Mouse (Mus musculus): ENCODE results near the gene Rbm47.
"Not testable (repeated sequence)": the region's sequence is repeated elsewhere in the genome, so short reads cannot be mapped to it uniquely, and the experiment has no call there.

Rbm47 gene

DNA sequence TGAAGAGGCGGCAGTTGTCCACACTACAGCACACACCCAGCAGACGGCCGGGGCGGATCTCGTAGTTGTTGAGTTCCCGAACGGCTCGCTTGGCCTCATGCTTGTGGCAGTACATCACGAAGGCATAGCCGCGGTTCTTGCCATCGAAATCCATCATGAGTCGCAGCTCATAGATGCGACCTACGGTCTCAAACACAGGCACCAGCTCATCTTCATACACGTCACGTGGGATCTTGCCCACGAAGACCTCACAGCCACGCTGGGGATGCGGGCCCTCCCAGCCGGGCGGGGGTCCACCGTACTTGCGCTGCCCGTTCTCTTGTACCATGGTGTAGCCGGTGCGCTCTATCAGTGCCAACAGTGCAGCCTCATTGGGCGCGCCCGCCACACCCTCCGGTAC, 146.1 kb downstream of the Rbm47 start:
- no peak for DNase-seq (ENCODE audit: low spot score in 2 of 2)

DNA sequence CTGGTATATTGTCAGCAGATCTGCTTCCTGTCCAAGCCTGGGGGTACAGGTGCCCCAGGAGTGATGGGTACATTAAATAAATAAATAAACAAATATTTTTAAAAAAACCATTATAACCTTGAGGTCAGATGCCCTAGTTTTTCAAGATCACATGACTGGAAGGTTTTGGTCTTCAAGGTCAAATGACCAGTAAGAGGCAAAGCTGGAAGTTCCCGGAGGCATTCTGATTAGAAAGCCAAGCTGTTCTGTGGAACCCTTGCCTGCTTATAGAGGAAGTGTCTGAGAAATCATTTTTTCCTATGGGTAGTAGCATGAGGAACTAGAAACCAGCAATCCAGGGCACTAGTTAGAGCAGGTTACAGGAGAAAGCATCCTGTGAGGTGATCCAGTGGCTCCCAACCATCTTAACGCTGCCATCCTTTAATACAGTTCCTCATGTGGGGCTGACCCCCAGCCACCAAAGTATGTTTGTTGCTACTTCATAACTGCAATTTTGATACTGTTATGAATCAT, 157.4 kb downstream of the Rbm47 start:
- DNase-seq (ENCODE audit: low spot score in 2 of 2), result no peak

DNA sequence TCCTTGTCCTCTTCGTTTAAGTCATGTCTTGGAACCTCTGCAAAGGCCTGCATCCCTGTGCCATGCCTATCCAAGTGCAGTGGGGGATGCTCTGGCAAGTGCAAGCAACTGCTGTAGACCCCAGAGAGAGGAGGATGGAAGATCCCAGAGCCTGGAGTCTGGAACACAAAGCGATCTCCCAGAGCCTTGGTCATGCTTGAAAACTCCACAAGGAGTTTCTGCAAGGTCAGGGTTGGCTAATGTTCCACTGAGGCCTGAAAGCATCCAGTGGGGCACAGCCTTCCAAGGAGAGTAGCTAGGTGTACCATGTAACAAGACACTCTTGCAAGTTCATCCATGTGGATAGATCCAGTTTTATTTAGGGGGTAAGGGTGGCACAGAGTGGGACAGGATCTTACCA, 158.5 kb downstream of the Rbm47 start:
- DNase-seq (ENCODE audit: low spot score in 2 of 2), result no peak

DNA sequence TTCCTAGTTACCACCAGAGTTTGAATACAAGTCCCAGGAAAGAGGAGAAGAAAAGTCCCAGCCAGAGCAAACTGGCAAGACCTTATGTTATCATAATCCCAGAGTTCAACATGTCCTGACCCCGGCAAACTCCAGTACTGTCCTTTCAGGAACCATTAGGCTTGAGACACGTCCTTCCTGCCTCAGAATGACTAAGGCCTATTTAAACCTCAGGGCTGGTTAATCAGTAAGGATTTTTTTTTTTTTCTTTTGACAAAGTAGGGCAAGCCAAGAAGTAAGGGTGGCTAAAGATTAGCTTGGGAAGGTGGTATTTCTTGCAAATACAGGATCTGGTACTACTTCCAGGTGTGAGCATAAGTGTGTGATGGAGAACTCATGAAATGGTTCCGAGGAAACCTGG, 158.9 kb downstream of the Rbm47 start:
- no peak for DNase-seq (ENCODE audit: low spot score in 2 of 2)

DNA sequence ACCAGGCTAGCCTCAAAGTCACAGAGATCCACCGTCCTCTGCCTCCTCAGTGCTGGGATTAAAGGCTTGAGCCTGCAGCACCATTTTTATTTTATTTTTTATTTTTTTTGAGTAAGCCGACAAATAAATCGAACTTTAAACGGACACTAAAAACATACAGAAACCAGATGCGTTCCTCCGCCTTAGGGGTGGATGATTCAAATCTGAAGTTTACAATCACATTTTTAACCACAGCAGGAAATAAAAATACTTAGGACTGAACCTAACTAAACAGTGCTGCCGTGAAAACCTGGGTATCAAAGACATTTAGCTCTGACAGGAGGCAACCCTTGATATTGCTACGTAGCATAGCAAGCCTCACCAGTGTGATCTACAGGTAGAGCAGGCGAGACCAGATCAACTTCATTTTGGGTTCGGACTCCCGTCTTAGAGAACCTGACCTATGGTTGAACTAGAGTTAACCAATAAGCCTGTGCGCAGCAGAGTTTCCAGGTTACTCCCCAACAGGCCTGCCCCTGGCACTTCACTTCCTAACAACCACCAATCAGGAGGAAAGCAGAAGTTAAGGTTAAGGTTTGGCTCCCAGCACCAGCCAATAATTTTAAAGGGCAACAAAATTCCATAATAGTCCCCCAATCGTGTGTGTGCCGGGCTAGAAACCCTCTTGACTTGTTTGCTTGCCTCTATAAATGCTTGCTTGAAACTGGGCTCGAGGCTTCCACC, 164.5 kb downstream of the Rbm47 start:
- DNase-seq (ENCODE audit: low spot score in 2 of 2), result no peak

DNA sequence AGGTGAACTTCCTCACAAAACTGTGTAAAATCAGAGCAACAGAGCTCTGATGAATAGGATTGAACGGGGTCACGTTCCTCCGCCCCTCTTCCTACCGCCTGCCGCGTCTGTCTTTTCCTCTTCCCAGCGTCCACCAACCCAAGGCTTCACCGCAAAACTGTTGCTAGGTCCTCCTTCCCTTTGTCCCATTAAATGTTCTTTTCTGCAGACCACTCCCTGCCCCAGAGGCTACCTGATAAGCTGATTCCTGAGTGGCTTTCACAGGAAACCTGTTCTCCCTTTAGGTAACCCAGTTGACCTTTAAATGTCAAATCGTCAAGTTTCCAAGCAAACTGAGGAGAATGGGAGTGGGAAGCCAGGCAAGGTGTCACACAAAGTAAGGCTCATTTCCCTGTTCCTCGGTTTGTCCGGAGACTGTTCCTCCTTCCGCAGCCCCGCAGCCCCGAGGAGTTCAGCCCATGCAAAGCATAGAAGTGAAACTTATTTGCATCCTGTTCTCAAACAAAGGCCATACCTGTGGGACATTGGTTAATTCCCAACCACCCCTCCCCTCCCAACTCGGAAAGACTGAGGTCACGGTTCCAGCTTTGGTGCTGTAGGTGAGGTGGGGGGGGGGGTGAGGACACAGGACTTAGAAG, 167.8 kb downstream of the Rbm47 start:
- no peak for DNase-seq (ENCODE audit: low spot score in 2 of 2)

DNA sequence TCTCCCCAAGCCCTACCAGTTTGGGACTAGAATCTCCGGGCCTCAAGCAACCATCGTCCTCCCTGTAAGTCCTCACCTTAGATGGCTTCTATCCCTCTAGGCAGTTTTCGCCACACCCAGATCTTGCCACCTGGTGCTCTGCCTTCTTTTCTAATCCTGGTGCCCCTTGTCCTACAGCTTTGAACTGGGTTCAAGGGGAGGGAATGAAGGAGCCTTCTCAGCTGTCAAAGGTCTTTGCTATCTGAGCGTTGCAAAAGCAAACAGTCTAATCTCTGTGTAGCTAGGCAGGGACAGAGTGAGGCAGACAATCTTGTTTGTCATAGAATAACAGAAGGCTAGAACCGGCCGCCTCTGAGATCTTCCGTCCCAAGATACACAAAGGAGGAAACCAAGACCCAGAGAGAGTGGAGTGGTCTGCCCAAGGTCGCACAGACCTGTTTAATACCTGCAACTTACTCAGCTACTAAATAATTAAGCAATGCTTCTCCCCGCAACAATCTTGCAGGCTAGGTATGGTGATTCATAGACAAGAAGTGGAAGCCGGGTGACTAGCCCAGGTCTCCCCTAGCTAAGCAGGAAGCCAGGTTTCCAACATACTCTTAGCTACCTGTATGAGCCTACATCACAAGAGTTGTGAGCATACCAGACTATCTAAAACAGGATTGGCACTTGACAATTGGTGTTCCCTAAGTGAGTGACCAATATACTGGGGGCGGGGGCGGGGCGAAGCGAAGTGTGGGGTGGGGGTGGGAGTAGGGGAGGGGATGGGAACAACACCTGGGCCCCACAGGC, 168.6 kb downstream of the Rbm47 start, which contains the start of gene 9130230L23Rik:
Gene 9130230L23Rik (minus strand): TSS at position 152 of the 792 bp plus-strand sequence.
- DNase-seq (ENCODE audit: low spot score in 2 of 2), result no peak

DNA sequence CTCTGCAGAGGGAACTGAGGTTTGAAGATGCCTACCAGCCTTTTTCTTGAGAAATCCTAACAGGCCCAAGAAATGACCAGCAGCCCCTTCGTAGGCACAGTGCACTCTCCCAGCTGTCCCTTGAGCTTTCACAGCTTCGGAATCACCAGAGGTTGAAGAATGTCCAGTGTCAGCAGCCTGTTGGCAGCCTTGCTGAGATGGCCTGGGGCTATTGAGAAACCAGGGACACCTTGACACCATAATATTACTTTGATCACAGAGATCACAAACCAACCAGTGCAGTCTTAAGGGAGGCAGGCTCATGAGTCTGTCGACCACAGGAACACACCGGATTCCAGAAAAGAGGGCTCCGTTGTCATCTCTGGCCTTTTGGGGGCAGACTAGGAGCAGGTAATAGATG, 171.7 kb downstream of the Rbm47 start:
- DNase-seq (ENCODE audit: low spot score in 2 of 2), result no peak

DNA sequence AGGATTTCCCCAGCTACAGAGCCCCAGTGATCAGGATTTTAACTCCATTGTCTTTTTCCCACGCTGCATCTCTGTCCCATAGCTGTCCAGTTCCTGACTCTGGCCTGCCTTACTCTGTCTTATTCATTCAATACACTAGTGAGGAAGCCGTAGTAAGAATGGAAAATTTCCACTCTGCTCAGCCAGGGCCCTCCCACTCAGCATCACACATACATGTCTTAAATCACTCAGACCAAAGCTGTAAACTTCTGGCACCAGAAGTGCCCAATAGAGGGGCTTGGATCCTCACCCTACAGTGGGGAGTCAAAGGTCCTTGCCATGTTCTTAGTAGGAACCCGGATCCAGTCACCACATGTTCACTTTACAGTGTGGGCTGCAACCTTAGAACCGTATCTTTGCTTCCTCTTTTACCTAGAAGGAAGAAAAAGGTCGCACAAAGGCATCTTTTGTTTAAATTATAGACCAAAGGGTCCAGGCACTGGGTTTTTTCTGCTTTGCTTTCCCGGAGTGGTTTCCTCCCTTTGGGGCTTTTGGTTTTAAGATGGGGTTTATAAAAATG, 172.3 kb downstream of the Rbm47 start:
- DNase-seq (ENCODE audit: low spot score in 2 of 2), result no peak

DNA sequence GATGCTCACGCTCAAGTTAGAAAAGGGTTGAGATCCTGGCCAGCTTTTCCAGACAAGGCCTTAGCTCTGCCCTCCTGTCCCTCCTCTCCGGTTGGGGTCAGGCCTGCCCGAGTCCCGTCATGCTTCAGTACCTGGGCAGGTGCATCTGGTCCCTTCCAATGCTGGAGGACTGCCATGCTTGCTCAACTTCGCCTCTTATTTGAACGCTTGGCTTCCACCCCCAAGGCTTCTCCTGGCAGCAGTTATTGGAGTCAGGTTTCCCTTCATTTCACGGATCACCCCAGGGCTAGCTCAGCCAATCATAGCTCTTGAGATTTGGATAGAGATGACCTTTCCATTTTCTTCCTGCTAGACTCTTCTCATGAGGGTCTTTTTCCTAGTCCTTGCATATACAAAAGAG, 172.8 kb downstream of the Rbm47 start:
- DNase-seq (ENCODE audit: low spot score in 2 of 2), result no peak

DNA sequence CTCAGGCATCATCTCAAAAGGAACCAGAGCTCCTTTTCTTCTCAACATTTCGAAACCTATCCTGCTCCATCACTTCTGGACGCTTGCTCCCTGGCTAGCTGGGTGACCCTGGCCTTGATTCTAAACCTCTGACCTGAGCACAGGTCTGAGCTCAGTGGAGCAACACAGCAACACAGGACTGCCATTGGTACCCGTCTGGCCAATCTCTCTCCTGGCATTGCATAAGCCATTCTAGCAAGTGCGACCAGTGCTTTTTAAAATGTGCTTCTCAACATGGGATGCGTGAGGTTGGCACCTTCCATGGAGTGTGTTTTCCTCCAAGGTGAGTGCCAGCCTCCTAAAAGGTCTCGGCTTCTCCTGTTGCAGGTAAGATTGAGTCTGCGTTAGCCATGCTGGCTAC, 173.8 kb downstream of the Rbm47 start:
- no peak for DNase-seq (ENCODE audit: low spot score in 2 of 2)

DNA sequence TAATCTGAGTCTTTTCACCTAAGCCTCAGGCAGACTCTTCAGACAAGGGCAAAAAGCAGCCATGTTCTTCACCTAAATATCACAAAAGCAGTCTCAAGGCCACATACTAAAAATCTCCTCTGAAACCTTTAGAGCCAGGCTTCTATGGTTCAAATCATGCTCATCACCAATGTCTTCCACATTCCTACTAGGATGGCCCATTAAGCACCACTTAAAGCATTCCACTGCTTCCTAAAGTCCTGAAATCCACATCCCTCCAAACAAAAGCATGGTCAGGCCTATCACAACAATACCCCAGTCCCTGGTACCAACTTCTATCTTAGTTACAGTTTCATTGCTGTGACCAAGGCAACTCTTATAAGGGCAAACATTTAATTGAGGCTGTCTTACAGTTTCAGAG, 175.1 kb downstream of the Rbm47 start:
- DNase-seq (ENCODE audit: low spot score in 2 of 2), result no peak

DNA sequence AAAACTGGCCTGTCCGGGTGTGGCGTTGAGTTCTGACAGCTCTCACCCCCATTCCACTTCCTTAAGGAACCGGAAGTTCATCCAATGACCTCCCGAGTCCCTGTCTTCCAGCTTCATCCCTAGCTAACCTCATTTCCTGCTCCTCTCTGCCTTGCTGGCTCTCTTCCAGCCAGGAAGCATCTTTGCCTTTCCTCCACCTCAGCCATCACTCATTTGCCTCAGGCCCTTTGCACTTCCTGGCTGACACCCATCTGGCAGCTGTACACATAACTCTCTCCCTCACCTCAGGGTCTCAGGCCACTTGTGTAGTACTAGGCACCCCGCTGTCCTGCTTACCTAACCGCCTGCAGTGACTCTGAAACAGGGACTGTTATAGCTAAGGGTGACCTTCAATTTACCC, 178.3 kb downstream of the Rbm47 start:
- DNase-seq (ENCODE audit: low spot score in 2 of 2), result no peak

DNA sequence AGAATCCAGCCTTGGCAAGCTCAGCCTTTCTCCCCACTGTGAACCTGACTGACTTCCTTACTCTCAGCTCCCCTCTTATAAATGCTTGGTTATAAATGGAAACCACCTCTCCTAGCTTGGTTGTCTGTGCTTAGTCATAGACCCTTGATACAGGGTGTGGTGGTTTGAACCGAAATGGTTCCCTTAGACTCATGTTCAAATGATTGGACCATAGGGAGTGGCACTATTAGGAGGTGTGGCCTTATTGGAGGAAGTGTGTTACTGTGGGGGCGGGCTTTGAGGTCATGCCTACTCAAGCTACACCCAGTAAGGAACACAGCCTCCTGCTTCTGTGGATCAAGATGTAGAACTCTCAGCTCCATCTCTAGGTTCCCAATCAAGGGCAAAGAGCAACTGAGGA, 181.7 kb downstream of the Rbm47 start:
- DNase-seq (ENCODE audit: low spot score in 2 of 2), result no peak

DNA sequence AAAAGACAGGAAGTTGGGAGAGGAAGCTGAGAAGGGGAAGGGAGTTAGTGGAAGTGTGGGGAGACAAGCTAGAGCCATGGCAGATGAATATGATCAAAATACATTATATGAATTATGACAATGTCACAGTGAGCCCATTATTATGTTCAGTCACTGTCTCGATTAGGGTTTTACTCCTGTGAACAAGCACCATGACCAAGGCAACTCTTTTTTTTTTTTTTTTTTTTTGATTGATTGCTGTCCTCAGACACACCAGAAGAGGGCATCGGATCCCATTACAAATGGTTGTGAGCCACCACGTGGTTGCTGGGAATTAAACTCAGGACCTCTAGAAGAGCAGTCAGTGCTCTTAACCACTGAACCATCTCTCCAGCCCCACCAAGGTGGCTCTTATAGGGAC, 185.9 kb downstream of the Rbm47 start:
- DNase-seq (ENCODE audit: low spot score in 2 of 2), result not testable (repeated sequence)

DNA sequence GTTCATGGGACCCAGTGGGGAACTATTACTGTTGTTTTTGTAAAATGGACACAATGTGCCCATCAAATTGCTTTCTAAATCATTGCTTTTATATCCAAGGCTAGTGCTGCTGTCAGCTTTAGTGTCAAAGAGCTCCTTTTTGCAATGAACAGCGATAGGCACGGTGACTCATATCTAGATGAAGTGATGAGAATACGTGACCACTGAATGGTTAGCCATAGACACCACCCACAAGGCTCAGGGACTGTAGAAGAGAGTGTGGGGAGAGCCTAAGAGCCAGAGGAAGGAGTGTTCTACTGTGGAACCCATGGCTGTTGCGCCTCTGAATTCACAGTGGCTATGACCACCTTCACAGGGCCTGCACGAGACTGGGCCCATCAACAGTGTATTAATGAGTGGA, 186.5 kb downstream of the Rbm47 start:
- no peak for DNase-seq (ENCODE audit: low spot score in 2 of 2)

DNA sequence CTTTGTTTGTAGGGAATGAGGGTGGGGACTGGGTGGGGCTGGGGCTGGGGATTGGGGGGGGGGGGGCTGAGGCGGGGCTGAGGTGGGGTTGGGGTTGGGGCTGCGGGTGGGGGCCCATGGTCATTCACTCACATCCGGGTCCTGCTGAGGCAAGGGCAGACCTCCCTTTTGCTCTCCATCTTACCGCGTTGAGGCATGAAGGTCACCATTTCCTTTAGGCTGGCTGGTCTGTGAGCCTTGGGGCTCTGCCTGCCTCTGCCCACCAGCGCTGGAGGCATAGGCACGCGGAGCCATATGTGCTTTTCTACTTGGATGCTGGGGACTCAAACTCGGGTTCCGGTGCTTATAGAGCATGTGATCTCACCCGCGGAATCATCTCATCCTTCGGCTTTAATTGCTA, 197.2 kb downstream of the Rbm47 start:
- DNase-seq (ENCODE audit: low spot score in 2 of 2), result no peak

DNA sequence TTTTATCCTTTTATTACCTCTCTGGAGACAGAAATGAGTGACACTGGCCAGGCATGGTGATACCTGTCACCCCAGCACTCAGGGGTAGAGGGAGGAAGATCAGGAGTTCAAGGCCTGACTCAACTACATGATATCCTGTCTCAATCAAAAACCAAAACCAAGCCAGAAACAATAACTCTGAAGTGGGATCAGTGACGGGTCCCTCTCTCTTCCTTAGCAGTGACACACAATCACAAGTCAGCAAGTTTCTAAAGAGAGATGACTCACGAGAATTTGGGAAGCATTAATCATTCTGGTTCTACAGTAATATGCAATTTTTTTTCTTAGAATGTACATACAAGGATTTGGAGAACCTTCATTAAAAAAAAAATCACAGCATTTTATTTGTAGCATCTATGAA, 199.7 kb downstream of the Rbm47 start:
- DNase-seq (ENCODE audit: low spot score in 2 of 2), result no peak

DNA sequence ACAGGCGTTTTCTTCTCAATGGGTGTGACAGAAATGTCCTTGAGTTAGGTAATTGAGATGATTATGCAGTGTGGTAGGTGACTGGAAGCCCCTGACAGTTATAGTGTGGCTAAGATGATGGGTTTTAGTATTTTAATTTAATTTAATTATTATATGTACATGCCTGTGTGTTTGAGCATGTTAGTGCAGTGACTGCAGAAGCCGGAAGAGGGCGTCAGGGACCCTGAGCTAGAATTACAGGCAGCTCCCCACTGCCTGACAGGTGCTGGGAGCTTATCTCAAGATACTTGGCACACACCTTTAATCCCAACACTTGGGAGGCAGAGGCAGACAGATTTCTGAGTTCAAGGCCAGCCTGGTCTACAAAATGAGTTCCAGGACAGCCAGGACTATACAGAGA, 204.9 kb downstream of the Rbm47 start:
- no peak for DNase-seq (ENCODE audit: low spot score in 2 of 2)

DNA sequence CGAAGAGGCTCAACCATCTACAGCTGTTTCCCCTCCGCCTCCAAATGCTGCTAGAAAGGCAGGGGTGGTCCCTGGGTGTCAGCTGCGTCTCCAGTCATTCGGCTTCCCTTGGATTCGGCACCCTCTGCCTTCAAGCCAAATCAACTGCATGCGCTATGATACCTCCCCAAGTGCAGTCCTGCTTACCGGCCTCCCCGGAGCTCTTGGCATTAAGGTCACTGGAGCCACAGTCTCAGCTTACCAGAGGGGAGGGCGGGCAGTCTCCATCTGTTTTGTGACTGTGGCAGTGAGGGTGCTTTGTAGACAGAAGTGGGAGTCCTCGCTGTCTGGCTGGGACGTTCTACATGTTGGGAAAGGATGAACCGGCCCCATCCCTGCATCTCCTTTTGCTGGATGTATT, 205.8 kb downstream of the Rbm47 start:
- no peak for DNase-seq (ENCODE audit: low spot score in 2 of 2)

Measured in right cerebral cortex, postnatal 36 days (tissue).